Mouse (Mus musculus): Measurements from ENCODE around the gene Zfp984.
"Not testable (repeated sequence)": the region's sequence is repeated elsewhere in the genome, so short reads cannot be mapped to it uniquely, and the experiment has no call there.

Gene Zfp984

GRCm38 (mm10) chr4:147809292-147809965, at the start of gene Zfp984:
Gene Zfp984, minus strand, starts transcription at chr4:147809788.
- in situ Hi-C loops (cut with MboI, MseI), result loop anchor here in 1 of 2 experiments (5.0 kb wide), 1 partner anchor 1537 kb away; no protein-coding TSS in a partner anchor

GRCm38 (mm10) chr4:147850776-147851175, 41.2 kb upstream of the Zfp984 start:
- in situ Hi-C loops (cut with MboI, MseI), result no loop called here

DNA sequence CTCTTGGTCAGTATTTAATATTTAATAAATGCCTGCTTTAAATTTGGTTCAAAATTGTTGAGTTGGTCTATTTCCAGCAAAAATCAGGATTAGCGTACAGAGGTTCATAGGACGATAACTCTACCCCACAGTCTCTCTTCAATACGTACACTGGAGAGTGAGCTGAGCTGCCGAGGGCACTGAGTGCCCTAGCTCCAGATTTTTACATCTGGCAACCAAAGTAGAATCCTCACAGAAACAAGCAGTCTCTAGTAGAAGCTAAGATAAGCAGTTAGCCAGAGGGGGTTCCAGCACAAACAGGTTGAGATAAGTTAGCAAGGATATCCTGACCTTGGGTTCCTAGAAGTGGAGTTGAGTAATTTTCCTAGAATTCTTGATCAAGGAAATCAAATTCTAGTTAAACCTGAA, 39.0 kb upstream of the Zfp984 start:
- in situ Hi-C loops (cut with MboI, MseI), result no loop called here

- in situ Hi-C loops (cut with MboI, MseI), result no loop called here
These were observed 38.3 kb upstream of the Zfp984 start, which contains the start of gene Zfp933 for GRCm38 (mm10) chr4:147847614-147848583. Gene Zfp933, minus strand, starts transcription at chr4:147848366.

DNA sequence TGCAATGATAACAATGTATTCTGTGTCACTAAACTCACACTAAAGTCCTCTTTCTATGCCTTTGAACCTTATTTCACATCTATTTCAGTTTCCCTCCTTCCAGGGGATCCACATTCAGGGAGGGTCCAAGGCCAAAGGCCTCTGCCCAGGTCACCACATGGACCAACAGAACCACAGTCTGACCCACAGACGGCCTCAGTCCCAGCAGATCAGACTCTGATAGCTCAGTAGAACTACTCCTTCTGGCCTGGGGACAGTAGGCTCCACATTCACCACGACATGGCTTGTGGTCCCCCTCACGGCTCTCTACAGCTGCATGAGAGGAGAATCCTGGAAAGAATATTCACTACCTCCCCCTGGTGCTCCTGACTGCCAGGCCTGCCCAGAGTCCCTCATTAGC, 33.3 kb upstream of the Zfp984 start:
- in situ Hi-C loops (cut with MboI, MseI), result no loop called here

GRCm38 (mm10) chr4:147839282-147839681, 29.7 kb upstream of the Zfp984 start:
- in situ Hi-C loops (cut with MboI, MseI), result not testable (repeated sequence)

- in situ Hi-C loops (cut with MboI, MseI), result no loop called here
These were observed 14.8 kb upstream of the Zfp984 start for GRCm38 (mm10) chr4:147824389-147824788.

- in situ Hi-C loops (cut with MboI, MseI), result not testable (repeated sequence)
These were observed 11.8 kb upstream of the Zfp984 start for GRCm38 (mm10) chr4:147821414-147821813.

- in situ Hi-C loops (cut with MboI, MseI), result loop anchor here in 1 of 2 experiments (5.0 to 10.0 kb wide), 2 partner anchors 252 to 1205 kb away; partner anchors contain the start of gene Zfp993
These were observed 10.1 kb upstream of the Zfp984 start for GRCm38 (mm10) chr4:147819659-147820058.

DNA sequence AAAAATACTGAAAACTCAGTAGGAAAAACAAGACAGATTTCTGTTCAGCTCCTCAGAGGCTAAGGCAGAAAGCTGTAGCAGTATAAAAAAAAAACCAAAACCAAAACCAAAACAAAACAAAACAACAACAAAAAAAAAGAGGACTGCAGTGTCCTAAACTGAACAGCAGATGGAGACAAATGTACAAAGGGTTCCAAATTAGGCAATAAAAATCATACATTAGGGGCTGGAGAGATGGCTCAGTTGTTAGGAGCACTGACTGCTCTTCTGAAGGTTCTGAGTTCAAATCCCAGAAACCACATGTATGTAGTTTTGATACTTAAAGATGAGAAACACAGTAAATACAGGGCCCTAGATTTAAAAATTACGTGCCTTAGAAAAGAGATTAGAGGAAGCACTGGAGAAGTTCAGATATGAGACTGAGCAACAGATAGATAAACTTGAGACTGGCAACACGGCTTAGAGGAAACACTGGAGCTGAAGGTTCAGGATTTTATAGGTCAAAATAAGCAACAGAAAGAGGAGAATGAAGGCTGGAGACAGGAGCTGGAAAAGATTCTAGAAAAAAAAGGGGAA, 5.1 kb upstream of the Zfp984 start:
- in situ Hi-C loops (cut with MboI, MseI), result loop anchor here (5.0 to 10.0 kb wide), 2 partner anchors 247 to 1200 kb away; partner anchors contain the start of gene Zfp993 (in 1 of the 2)

- in situ Hi-C loops (cut with MboI, MseI), result loop anchor here (5.0 to 10.0 kb wide), 2 partner anchors 246 to 1199 kb away; partner anchors contain the start of gene Zfp993 (in 1 of the 2)
These were observed 3.7 kb upstream of the Zfp984 start for GRCm38 (mm10) chr4:147813249-147813765.

DNA sequence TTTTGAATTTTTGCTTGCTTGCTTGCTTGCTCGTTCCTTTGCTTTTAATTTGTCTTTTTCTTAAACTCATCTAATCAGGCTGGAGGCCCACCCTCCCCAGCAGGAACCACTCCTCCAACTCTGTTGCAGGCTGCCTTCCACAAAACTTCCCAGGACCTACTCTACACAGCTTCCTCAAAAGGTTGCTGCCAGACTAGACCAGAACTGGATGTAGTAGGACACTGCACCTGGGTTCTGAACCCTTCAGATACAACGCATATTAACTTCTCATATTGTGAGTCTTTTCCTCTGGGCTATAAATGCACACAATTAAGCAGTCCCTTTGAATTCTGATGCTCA, 347 bp upstream of the Zfp984 start:
- in situ Hi-C loops (cut with MboI, MseI), result loop anchor here (5.0 to 10.0 kb wide), 3 partner anchors 243 to 1538 kb away; partner anchors contain the start of gene Zfp993 (in 1 of the 2)

- in situ Hi-C loops (cut with MboI, MseI), result loop anchor here in 1 of 2 experiments (5.0 kb wide), 1 partner anchor 1536 kb away; no protein-coding TSS in a partner anchor
These were observed 1.1 kb downstream of the Zfp984 start for GRCm38 (mm10) chr4:147808483-147808882.

DNA sequence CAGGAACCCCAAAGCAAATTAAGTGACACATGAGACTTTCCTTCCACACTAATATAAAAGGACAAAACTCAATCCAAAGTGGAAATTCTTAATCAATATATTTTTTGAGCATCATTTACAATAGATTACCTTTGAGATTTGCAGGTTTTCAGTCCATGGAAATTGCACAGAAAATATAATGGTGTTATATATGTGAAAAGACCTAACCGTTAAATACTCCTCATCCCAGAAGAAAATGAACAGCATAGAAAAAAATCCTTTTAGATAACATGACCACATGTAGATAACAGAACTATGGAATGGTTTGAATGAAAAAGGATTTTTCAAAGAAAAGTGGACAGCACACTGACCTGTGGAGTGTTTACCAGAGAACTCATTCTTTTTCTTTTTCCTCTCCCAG, 14.3 kb downstream of the Zfp984 start:
- in situ Hi-C loops (cut with MboI, MseI), result loop anchor here (10.0 to 25.0 kb wide), 3 partner anchors 983 to 1521 kb away; partner anchors contain the start of gene Zfp993 (in 1 of the 2)

DNA sequence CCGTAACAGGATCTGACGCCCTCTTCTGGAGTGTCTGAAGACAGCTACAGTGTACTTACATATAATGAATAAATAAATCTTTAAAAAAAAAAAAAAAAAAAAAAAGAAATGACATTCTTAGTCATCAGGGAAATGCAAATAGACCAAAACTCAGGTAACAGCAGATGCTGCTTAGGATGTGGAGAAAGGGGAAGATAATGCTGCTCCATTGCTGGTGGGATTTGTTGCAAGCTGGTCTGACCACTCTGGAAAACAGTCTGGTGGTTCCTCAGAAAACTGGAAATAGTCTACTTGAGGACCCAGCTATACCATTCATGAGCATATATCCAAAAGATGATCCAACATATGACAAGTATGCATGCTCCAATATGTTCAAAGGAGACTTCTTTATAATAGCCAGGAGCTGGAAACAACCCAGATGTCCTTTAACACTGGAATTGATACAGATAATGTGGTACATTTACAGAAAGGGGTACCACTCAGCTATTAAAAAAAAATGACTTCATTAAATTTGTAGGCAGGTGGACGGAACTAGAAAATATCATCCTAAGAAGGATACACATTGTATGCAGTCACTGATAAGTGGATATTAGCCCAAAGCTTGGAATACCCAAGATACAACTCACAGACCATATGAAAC, 15.4 kb downstream of the Zfp984 start:
- in situ Hi-C loops (cut with MboI, MseI), result loop anchor here (5.0 to 25.0 kb wide), 4 partner anchors 652 to 1519 kb away; partner anchors contain the start of gene Zfp993 (in 1 of the 2)

DNA sequence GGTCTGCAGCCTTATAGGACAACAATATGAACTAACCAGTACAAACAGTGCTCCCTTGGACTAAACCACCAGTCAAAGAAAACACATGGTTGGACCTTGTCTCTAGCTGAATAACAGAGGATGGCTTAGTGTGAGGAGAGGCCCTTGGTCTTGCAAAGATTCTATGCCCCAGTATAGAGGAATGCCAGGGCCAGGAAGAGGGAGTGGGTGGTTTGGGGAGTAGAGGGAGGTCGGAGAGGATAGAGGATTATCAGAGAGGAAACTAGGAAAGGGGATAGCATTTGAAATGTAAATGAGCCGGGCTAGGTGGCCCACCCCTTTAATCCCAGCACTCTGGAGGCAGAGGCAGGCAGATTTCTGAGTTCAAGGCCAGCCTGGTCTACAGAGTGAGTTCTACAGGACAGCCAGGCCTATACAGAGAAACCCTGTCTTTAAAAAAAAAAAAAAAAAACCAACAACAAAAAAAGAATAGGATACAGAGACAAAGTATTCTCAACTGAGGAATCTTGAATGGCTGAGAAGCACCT, 16.1 kb downstream of the Zfp984 start:
- in situ Hi-C loops (cut with MboI, MseI), result loop anchor here (5.0 to 25.0 kb wide), 4 partner anchors 651 to 1519 kb away; partner anchors contain the start of gene Zfp993 (in 1 of the 2)

GRCm38 (mm10) chr4:147791729-147792128, 17.9 kb downstream of the Zfp984 start:
- in situ Hi-C loops (cut with MboI, MseI), result loop anchor here (5.0 to 25.0 kb wide), 4 partner anchors 649 to 1517 kb away; partner anchors contain the start of gene Zfp993 (in 1 of the 2)

- in situ Hi-C loops (cut with MboI, MseI), result loop anchor here in 1 of 2 experiments (5.0 kb wide), 1 partner anchor 479 kb away; no protein-coding TSS in a partner anchor
These were observed 63.3 kb downstream of the Zfp984 start for GRCm38 (mm10) chr4:147746255-147746654.

DNA sequence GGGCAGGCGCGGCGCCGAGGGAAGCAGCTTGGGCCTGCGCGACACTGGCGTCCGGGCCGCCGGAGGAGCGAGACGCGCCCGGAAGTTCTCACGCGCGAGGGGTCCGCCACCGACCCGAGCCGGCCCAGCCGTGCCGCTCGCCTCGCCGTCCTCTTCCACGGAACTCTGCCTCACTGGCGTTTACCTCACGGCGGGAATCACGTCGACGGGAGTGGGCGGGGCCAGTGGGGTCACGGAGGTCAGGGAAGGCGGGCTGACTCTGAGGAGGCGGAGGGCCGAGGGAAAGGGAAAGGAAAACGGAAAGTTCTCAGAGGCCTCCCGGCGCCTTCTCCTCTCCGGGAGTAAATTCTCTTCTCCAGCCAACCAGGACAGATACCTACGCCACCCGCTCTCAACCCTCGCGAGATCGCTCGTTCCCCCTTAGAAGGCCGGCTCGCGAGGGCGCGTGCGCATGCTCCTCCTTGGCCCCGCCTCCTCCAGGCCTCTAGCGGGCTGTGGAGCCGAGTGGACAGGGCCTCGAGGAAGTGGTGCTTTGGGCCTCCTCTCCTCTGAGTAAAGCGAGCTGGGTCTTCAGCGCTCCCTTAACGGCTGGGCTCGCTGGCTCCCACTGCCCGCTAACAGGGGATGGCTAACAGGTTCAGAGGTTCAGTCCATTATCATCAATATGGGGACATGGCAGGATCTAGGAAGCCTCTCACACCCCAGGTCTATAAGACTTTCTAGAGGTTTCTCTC, 70.8 kb downstream of the Zfp984 start:
- in situ Hi-C loops (cut with MboI, MseI), result not testable (repeated sequence)

Data from T-helper 17 cell (primary cell).